Comparison of ENCODE assay signal across 8 mouse cellular contexts in the genomic region with DNA sequence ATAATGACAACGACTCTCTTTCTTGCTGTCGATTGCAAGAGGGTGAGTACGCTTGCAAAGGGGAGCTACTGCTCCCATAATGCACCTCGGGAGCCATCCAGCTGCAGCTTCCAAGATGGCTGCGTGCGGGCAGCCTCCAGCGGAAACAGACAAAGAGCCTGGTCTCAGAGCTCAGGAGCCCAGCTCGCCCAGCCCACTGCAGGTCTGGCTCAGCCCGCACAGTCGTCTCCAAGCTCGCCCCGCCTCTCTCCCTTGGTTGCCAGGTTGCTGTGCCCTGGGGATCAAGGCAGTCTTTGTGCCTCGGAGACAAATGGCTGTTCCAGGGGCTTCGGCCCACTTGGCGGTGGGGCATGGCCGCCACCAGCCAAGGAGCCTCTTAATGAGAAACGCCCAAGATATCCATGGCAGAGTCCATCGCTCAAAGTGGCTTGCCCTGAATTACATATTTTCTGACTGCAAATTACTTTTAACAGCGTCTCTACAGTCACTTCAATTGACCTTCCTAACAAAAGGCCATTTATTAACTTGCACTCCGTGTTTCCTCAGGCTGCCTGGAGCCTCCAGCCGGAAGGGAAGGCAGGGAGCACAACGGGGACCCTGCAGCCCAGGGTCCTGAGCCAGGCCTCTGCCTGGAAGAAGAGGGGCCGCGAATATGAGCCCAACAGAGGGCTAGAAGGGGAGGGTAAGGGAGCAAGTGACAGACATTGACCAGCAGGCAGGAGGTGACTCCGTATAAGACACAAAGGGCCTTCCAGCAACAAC. TPM values are rescaled to one million over a fixed set of nuclear protein-coding genes. Genes with fewer than 3 reads are reported as not detected.
DNase-seq lines count a peak whose midpoint lies in the region; ATAC-seq lines count a peak whose summit lies in the region.

No protein-coding gene starts in this region.

- no peaks in the 10 kb centered on the region for H3K27me3 ChIP-seq in megakaryocyte, embryonic 14.5 days (replicated peaks)
- H3K27me3 ChIP-seq in forebrain, embryonic 12.5 days: no peaks in the 10 kb centered on the region
- H3K27me3 ChIP-seq in heart, embryonic 16.5 days (ENCODE audit: control insufficient read depth, insufficient read depth, low read length): no peaks in the 10 kb centered on the region
- no peaks in the 10 kb centered on the region for H3K27me3 ChIP-seq in liver, embryonic 11.5 days (replicated peaks; ENCODE audit: control insufficient read depth, insufficient read depth, low read length)

- no peaks in the 10 kb centered on the region for H3K9me3 ChIP-seq in megakaryocyte, embryonic 14.5 days
- H3K9me3 ChIP-seq in forebrain, embryonic 12.5 days: 0 out of 2 replicates have a peak, but pooled peaks cover 3% of the 10 kb centered on the region
- peaks cover 4% of the 10 kb centered on the region; the same call in 1 of the 2 replicates for H3K9me3 ChIP-seq in heart, embryonic 16.5 days (replicated peaks; ENCODE audit: control insufficient read depth, low read length)
- H3K9me3 ChIP-seq in liver, embryonic 11.5 days (ENCODE audit: control insufficient read depth, low read length): peaks cover 3% of the 10 kb centered on the region; the same call in 1 of the 2 replicates

- 10% methylated on average over 25 of the region's 25 CpGs for whole genome bisulfite sequencing in forebrain, embryonic 12.5 days
- 47% methylated on average over 25 of the region's 25 CpGs for WGBS in heart, embryonic 16.5 days
- WGBS in liver, embryonic 11.5 days: 49% methylated on average over 25 of the region's 25 CpGs

- peak; percentile 77 for DNase-seq in kidney, postnatal 14 days
- DNase-seq in liver, embryonic 11.5 days (ENCODE audit: low spot score): no peak
- DNase-seq in ovary, postnatal 14 days (ENCODE audit: low spot score): peak; percentile 15

- H3K36me3 ChIP-seq in megakaryocyte, embryonic 14.5 days (replicated peaks; ENCODE audit: low read length): peaks cover 98% of the 10 kb centered on the region
- H3K36me3 ChIP-seq in forebrain, embryonic 12.5 days (replicated peaks): peaks cover 32% of the 10 kb centered on the region
- peaks cover 13% of the 10 kb centered on the region for H3K36me3 ChIP-seq in heart, embryonic 16.5 days (ENCODE audit: control insufficient read depth, insufficient read depth)
- H3K36me3 ChIP-seq in liver, embryonic 11.5 days (ENCODE audit: control insufficient read depth, insufficient read depth, low read length): peaks cover 7% of the 10 kb centered on the region

- H3K4me3 ChIP-seq in megakaryocyte, embryonic 14.5 days (replicated peaks): peak overlapping the region; percentile 30
- H3K4me3 ChIP-seq in forebrain, embryonic 12.5 days (replicated peaks): 0 out of 2 replicates have a peak overlapping the region, but pooled peaks have one; percentile 8
- H3K4me3 ChIP-seq in heart, embryonic 16.5 days (ENCODE audit: low read length): no peak overlapping the region
- H3K4me3 ChIP-seq in liver, embryonic 11.5 days (ENCODE audit: low read depth, low read length): no peak overlapping the region

- H3K27ac ChIP-seq in forebrain, embryonic 12.5 days: peak overlapping the region; percentile 99
- peak overlapping the region; percentile 62 for H3K27ac ChIP-seq in heart, embryonic 16.5 days (ENCODE audit: low read length)
- H3K27ac ChIP-seq in liver, embryonic 11.5 days (ENCODE audit: low read depth, low read length): peak overlapping the region; percentile 59

- H3K4me1 ChIP-seq in megakaryocyte, embryonic 14.5 days: peaks cover 100% of the 10 kb centered on the region
- peaks cover 56% of the 10 kb centered on the region for H3K4me1 ChIP-seq in forebrain, embryonic 12.5 days
- H3K4me1 ChIP-seq in heart, embryonic 16.5 days (ENCODE audit: control insufficient read depth, insufficient read depth, low read length): peaks cover 24% of the 10 kb centered on the region
- H3K4me1 ChIP-seq in liver, embryonic 11.5 days (replicated peaks; ENCODE audit: control insufficient read depth, insufficient read depth, low read length): peaks cover 46% of the 10 kb centered on the region

- peak overlapping the region; percentile 44; the same call in 1 of the 2 replicates for H3K9ac ChIP-seq in forebrain, embryonic 12.5 days
- no peak overlapping the region; the same call in 1 of the 2 replicates for H3K9ac ChIP-seq in heart, embryonic 16.5 days (ENCODE audit: low read length)
- no peak overlapping the region for H3K9ac ChIP-seq in liver, embryonic 11.5 days (ENCODE audit: low read depth, low read length)

- H3K4me2 ChIP-seq in forebrain, embryonic 12.5 days: peak overlapping the region; percentile 38
- peak overlapping the region; percentile 25 for H3K4me2 ChIP-seq in heart, embryonic 16.5 days (ENCODE audit: low read depth, low read length)
- H3K4me2 ChIP-seq in liver, embryonic 11.5 days: peak overlapping the region; percentile 35

- ATAC-seq in megakaryocyte, adult 5-6 weeks (ENCODE audit: poor library complexity, severe bottlenecking): no peak
- peak; percentile 93 for ATAC-seq in forebrain, embryonic 12.5 days (ENCODE audit: low FRiP score)
- no peak for ATAC-seq in heart, embryonic 16.5 days (replicated peaks; ENCODE audit: extremely low read depth, insufficient read depth, low FRiP score)
- ATAC-seq in liver, embryonic 11.5 days (replicated peaks; ENCODE audit: low FRiP score): no peak
- ATAC-seq in monocyte, adult 5-6 weeks (replicated peaks; ENCODE audit: insufficient number of reproducible peaks, low FRiP score, low TSS enrichment, poor library complexity, severe bottlenecking): no peak

RNA-seq across cellular contexts. Expression of gene Mvb12b, which starts 11.0 kb away (rescaled TPM):
- 181 and 204 TPM in 2 replicates for polyA plus RNA-seq in megakaryocyte, embryonic 14.5 days (2012; ENCODE audit: insufficient read depth, low replicate concordance)
- 22.2 and 23.9 TPM in 2 replicates for total RNA-seq in megakaryocyte, adult 5-6 weeks (2015)
- 9.5 and 10.1 TPM in 2 replicates for total RNA-seq in megakaryocyte, adult 5-6 weeks (2017)
- polyA plus RNA-seq in forebrain, embryonic 12.5 days (2016; fragmentation: Nextera tagmentation; extraction: Ambion mirVana): 51.5 and 64.7 TPM in 2 replicates
- polyA plus RNA-seq in heart, embryonic 16.5 days (2015; fragmentation: Nextera tagmentation; extraction: Ambion mirVana): 10.1 and 10.9 TPM in 2 replicates
- 17.7 and 18.3 TPM in 2 replicates for polyA plus RNA-seq in liver, embryonic 11.5 days (2014; fragmentation: Nextera tagmentation; extraction: Ambion mirVana)
- total RNA-seq in monocyte, adult 5-6 weeks (2017): 1.9 to 11.9 TPM (median 6.7 TPM) in 3 replicates

Comparison
In these comparisons a context has a peak if more than half of its experiments do, and no peak if none do; other contexts are left out.
1. H3K4me3 ChIP-seq: peak in megakaryocyte, embryonic 14.5 days (single experiment) and forebrain, embryonic 12.5 days (single experiment); none in heart, embryonic 16.5 days (single experiment) and liver, embryonic 11.5 days (single experiment).
2. Peak in every context shown above with its lines, with median percentiles within 50 percentile points of each other: H3K27ac ChIP-seq and H3K4me2 ChIP-seq.